Mouse (Mus musculus) C2C12 (cell line): ENCODE measurements around the gene Hoxa3. TPM values are rescaled to one million over a fixed set of nuclear protein-coding genes. Genes with fewer than 3 reads are reported as not detected.

Experiments used
- H3K27me3 ChIP-seq: one replicate; pipeline ENCODE4 v1.6.1; 2011; ENCODE audit not compliant: control insufficient read depth, insufficient read depth, insufficient read length
- H3K36me3 ChIP-seq: one replicate; pipeline ENCODE4 v1.6.1; 2011; ENCODE audit not compliant: control insufficient read depth, insufficient read depth
- H3K4me3 ChIP-seq: one replicate; pipeline ENCODE4 v1.5.1; 2011; ENCODE audit warnings: mild to moderate bottlenecking, control low read depth; ENCODE audit not compliant: poor library complexity, insufficient read depth, severe bottlenecking
- H3K79me2 ChIP-seq: one replicate; pipeline ENCODE4 v1.6.1; 2011; ENCODE audit not compliant: control insufficient read depth, insufficient read depth
- H3K79me3 ChIP-seq: one replicate; pipeline ENCODE4 v1.6.1; 2011; ENCODE audit warnings: low read depth, control low read depth
- H3ac ChIP-seq: one replicate; pipeline ENCODE3; 2011; ENCODE audit warnings: low read depth; ENCODE audit not compliant: control insufficient read depth, insufficient read length
- CEBPB ChIP-seq: IDR thresholded peaks from one replicate; pipeline ENCODE4 v1.6.1; 2011; ENCODE audit warnings: low read depth, mild to moderate bottlenecking, control low read depth, moderate library complexity
- CTCF ChIP-seq: IDR thresholded peaks from one replicate; pipeline ENCODE4 v1.5.1; 2011; ENCODE audit not compliant: control insufficient read depth, insufficient read depth, insufficient read length
- FOSL1 ChIP-seq: IDR thresholded peaks from one replicate; pipeline ENCODE4 v1.8.0; 2011; ENCODE audit warnings: mild to moderate bottlenecking, low read length; ENCODE audit not compliant: poor library complexity, insufficient read depth, severe bottlenecking
- MAX ChIP-seq: IDR thresholded peaks from one replicate; pipeline ENCODE4 v1.6.1; 2011; ENCODE audit warnings: mild to moderate bottlenecking, control low read depth
- MYOD1 ChIP-seq: IDR thresholded peaks from one replicate; pipeline ENCODE4 v1.6.1; 2011; ENCODE audit warnings: low read depth; ENCODE audit not compliant: control insufficient read depth, insufficient read length
- MYOG ChIP-seq: IDR thresholded peaks from one replicate; pipeline ENCODE4 v1.6.1; 2011; ENCODE audit not compliant: control insufficient read depth, insufficient read length; ENCODE audit errors: extremely low read depth
- USF1 ChIP-seq: IDR thresholded peaks from one replicate; pipeline ENCODE4 v1.6.1; 2011; ENCODE audit warnings: low read depth, mild to moderate bottlenecking, control low read depth, moderate library complexity
- polyA plus RNA-seq: library from polyadenylated mRNA; unstranded; fragments of >200 nt; fragmentation: generic; extraction: Trizol; gene quantifications from one replicate; pipeline ENCODE4 v1.2.1, GENCODE M21; 2012; ENCODE audit warnings: missing spikeins

Hoxa3 gene
- polyA plus RNA-seq, 1 experiment = 0.67 TPM

- H3K79me3 ChIP-seq = peaks cover 16% of the 10 kb centered on the region
- no peak for TF ChIP-seq MYOD1
- TF ChIP-seq USF1 = no peak
- TF ChIP-seq CEBPB = no peak
- TF ChIP-seq MAX = no peak
- no peak for TF ChIP-seq CTCF
- TF ChIP-seq MYOG = no peak
- TF ChIP-seq FOSL1 = no peak
- no peak overlapping the region for H3ac ChIP-seq
- H3K4me3 ChIP-seq = no peak overlapping the region
- H3K27me3 ChIP-seq = no peaks in the 10 kb centered on the region
- H3K79me2 ChIP-seq = peaks cover 34% of the 10 kb centered on the region
- peaks cover 41% of the 10 kb centered on the region for H3K36me3 ChIP-seq
Observed at GRCm38 (mm10) chr6:52205221-52205620, 7.9 kb downstream of the Hoxa3 start.

GRCm38 (mm10) chr6:52204050-52204752 lies 8.9 kb downstream of the Hoxa3 start, which contains the start of gene Hoxa5:
Gene Hoxa5 (minus strand): TSS chr6:52204587.
- TF ChIP-seq MAX = no peak
- no peak for TF ChIP-seq FOSL1
- TF ChIP-seq CTCF = no peak
- no peak for TF ChIP-seq CEBPB
- TF ChIP-seq MYOD1 = no peak
- TF ChIP-seq MYOG = no peak
- TF ChIP-seq USF1 = no peak
- Histone ChIP-seq H3ac (no peak within 1 kb of the TSS), H3K27me3 (no peaks in the 10 kb centered on the region), H3K36me3 (peaks cover 46% of the 10 kb centered on the region), H3K79me3 (peaks cover 6% of the 10 kb centered on the region), H3K79me2 (peaks cover 24% of the 10 kb centered on the region), H3K4me3 (no peak within 1 kb of the TSS)

GRCm38 (mm10) chr6:52203371-52204049 lies 9.6 kb downstream of the Hoxa3 start:
- H3K79me3 ChIP-seq = peaks cover 2% of the 10 kb centered on the region
- peaks cover 46% of the 10 kb centered on the region for H3K36me3 ChIP-seq
- no peak for TF ChIP-seq USF1
- TF ChIP-seq CTCF = no peak
- TF ChIP-seq MYOD1 = no peak
- no peak for TF ChIP-seq MAX
- no peak for TF ChIP-seq MYOG
- no peak for TF ChIP-seq FOSL1
- TF ChIP-seq CEBPB = no peak
- no peak overlapping the region for H3ac ChIP-seq
- no peak overlapping the region for H3K4me3 ChIP-seq
- H3K27me3 ChIP-seq = no peaks in the 10 kb centered on the region
- H3K79me2 ChIP-seq = peaks cover 17% of the 10 kb centered on the region

GRCm38 (mm10) chr6:52203121-52203370 lies 10.1 kb downstream of the Hoxa3 start:
- no peak overlapping the region for H3K4me3 ChIP-seq
- peaks cover 46% of the 10 kb centered on the region for H3K36me3 ChIP-seq

GRCm38 (mm10) chr6:52202362-52203120 lies 10.6 kb downstream of the Hoxa3 start:
- Histone ChIP-seq H3K4me3 (no peak overlapping the region), H3K79me2 (peaks cover 7% of the 10 kb centered on the region), H3K36me3 (peaks cover 46% of the 10 kb centered on the region), H3ac (no peak overlapping the region), H3K79me3 (no peaks in the 10 kb centered on the region), H3K27me3 (no peaks in the 10 kb centered on the region)
- TF ChIP-seq CTCF = no peak
- TF ChIP-seq MYOD1 = no peak
- no peak for TF ChIP-seq MAX
- no peak for TF ChIP-seq FOSL1
- TF ChIP-seq MYOG = no peak
- no peak for TF ChIP-seq CEBPB
- no peak for TF ChIP-seq USF1

More at GRCm38 (mm10) chr6:52203121-52203370, 10.1 kb downstream of the Hoxa3 start:
- Histone ChIP-seq H3K79me3 (peaks cover 2% of the 10 kb centered on the region), H3K27me3 (no peaks in the 10 kb centered on the region), H3K79me2 (peaks cover 12% of the 10 kb centered on the region), H3ac (no peak overlapping the region)
- TF ChIP-seq MYOG (no peak), CEBPB (no peak), MAX (no peak), FOSL1 (no peak), CTCF (no peak), USF1 (no peak), MYOD1 (no peak)
